Mouse (Mus musculus): ENCODE results near the gene Sugt1. TPM values are rescaled to one million over a fixed set of nuclear protein-coding genes. Genes with fewer than 3 reads are reported as not detected.

Gene Sugt1
- total RNA-seq (2023) = 10 to 100 TPM; 58.4 to 58.6 TPM

GRCm38 (mm10) chr14:79587139-79587851 is at the start of gene Sugt1:
Gene Sugt1 (plus strand): TSS chr14:79587691.

GRCm38 (mm10) chr14:79662001-79662400 is 74.5 kb downstream of the Sugt1 start, which contains the start of gene Cnmd:
Gene Cnmd (minus strand): TSS chr14:79662170.

Other genes with a start within 250 kb of the Sugt1 start
- gene Naa16, start 196.9 kb upstream of the Sugt1 start, total RNA-seq (2023) = 10 to 100 TPM; 37.1 to 37.9 TPM
- 1 to 10 TPM; 1.4 to 1.6 TPM for gene Mtrf1, start 189.9 kb upstream of the Sugt1 start, total RNA-seq (2023)
- 10 to 100 TPM; 29.8 to 31.9 TPM for gene Kbtbd7, start 161.2 kb upstream of the Sugt1 start, total RNA-seq (2023)
- gene Kbtbd6, start 135.9 kb upstream of the Sugt1 start, total RNA-seq (2023) = 1 to 10 TPM; 4.2 to 4.7 TPM
- gene Elf1, start 106.5 kb upstream of the Sugt1 start, total RNA-seq (2023) = 10 to 100 TPM; 50.7 to 54.5 TPM
- gene Wbp4, start 106.2 kb upstream of the Sugt1 start, total RNA-seq (2023) = 10 to 100 TPM; 20.4 to 24.1 TPM
- under 1 TPM in 1 of 2 experiments, not detected in 1; 0.68 TPM for gene Cnmd, start 74.5 kb downstream of the Sugt1 start, total RNA-seq (2023)
- gene Pcdh8, start 183.6 kb downstream of the Sugt1 start, total RNA-seq (2023) = not detected

Measured in neutrophil, adult 83 days (primary cell).